Mouse (Mus musculus) regulatory T cell (primary cell): ENCODE results near the gene U2af2.

Experiments
- in situ Hi-C: fragments of 300-600 bp; cut with MboI, MseI; formaldehyde crosslinking; loops from one replicate; pipeline ENCODE4 v1.15.1; 2025; ENCODE audit warnings: high pct_unique_total_duplicates

The U2af2 gene

GRCm38 (mm10) chr7:5062360-5063001, 538 bp downstream of the U2af2 start:
- in situ Hi-C loops = loop anchor here (25.0 kb wide), 1 partner anchor 925 kb away; the partner anchor contains the start of gene Leng8

- in situ Hi-C loops = loop anchor here (25.0 kb wide), 1 partner anchor 928 kb away; the partner anchor contains the start of gene Leng8
Observed at GRCm38 (mm10) chr7:5064886-5065285, 2.9 kb downstream of the U2af2 start.

DNA sequence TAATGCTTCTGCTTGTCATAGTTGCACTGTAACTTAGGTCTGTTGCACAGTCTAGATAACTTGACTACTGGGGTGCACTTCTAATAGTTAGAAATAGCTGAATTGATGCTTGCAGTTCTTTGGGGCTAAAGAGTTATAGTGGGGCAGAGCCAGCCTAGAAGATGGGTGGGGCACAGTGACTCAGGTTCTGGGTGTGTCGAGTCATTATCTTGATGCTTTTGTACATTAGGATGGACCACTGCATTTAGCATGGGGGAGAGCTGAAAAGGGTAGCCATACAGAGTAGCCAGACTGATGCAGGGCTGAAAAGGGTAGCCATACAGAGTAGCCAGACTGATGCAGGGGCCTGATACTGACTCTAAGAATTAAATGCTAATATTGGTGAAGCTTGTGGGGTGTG, 11.6 kb downstream of the U2af2 start:
- in situ Hi-C loops = loop anchor here (25.0 kb wide), 1 partner anchor 936 kb away; the partner anchor contains the start of gene Leng8

DNA sequence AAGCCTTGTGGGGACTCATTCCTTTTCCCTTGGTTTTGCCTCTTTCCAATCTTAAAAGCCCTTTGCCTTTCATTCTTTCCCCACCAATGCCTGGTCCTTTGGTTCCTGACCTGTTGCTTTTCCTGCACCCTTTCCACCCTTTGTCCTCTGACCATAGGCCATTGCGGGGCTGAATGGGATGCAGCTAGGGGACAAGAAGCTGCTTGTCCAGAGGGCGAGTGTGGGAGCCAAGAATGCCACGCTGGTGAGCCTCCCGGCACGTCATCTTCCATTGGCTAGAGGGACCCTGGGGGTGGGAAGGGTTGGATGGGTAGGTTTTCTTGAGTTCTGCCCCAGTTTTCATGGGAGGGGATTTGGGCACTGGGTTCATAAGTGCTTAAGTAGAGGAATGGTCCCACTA, 13.0 kb downstream of the U2af2 start:
- in situ Hi-C loops = loop anchor here (25.0 kb wide), 1 partner anchor 938 kb away; the partner anchor contains the start of gene Leng8

DNA sequence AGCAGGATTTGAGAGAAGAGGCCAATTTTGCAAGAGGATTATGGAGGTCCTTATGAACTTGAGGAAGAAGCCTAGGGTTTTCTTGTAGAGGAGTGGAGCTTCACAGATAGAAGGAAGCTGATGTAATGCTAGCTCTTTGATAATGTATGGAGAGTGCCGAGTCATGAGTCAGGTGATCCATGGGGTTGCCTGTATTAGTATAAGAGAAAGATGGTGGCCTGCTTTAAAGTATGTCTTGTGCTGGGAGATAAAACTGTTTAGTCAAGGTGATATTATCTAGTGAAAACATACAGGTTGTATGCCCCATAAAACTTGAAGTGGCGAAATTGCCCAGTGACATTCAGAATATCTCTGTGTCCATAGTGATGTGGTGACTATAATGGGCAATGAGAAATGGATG, 15.0 kb downstream of the U2af2 start:
- in situ Hi-C loops = no loop called here

DNA sequence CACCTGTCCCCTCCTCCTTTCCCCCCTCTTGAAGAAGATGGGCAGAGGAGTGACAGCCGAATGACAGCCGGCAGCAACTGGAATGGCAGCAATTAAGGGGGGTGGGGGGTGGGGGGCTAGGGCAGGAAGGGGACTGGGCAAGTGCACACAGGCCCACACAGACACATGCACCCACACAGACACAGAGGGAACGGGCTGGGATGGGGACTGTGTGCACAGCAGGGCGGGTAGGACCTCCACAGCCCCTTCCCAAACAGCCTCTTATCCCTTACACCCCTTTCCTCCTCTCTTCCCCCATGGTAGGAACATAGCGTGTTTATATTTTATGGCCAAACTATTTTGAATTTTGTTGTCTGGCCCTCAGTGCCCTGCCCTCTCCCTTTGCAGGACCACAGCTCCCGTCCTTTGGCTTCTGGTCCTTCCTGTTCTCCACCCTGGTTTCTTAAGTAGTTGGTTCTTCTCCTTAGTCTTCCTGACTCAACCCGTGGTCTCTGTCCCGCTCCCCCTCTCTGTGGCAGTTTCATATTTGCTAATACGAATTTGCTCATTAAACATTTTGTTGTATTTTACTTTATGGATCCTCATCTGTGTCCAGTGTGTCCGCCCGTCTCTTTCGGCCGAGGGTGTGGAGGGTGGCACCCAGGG, 17.5 kb downstream of the U2af2 start:
- in situ Hi-C loops = loop anchor here (10.0 kb wide), 1 partner anchor 1105 kb away; no protein-coding TSS in a partner anchor

DNA sequence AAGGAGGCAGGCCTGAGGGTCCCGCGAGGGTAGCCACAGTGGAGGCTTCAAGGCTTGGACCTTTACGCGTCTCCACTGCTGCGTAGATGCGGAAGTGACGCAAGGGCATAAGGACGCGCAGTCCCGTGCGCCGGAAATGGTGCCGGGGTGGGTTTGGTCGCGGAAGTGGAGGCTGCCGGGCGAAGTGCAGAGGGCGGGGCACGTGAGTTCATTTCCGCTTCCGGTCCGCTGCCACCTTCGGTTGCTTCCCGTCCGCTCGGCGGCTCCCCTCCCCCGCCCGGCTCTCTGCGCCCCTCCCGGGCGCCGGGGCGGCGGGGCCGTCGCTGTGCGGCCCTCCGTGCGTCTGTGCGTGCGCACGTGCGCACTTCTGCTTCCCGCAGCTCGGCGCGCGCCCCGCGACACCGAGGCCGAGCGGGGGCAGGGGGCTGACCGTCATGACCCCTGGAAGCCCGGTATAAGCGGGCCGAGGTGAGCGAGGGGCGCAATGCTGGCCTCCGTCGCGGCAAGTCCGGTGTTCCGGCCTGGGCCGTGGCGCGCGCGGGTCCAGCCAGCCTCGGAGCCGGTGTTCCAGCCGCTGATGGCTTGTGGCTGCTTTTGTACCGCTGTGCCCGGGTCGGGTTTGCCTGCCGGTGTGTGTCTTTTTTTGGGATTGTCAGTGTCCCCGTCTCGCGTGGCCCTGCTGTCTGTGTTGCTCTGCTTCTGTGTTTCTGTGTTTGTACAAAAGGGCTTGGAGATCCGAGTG, 18.2 kb downstream of the U2af2 start, which contains the start of gene Epn1:
Epn1 (plus strand) TSS at position 226 of the 742 bp plus-strand sequence.
- in situ Hi-C loops = loop anchor here (10.0 kb wide), 1 partner anchor 1105 kb away; no protein-coding TSS in a partner anchor

GRCm38 (mm10) chr7:5080815-5081214, 18.9 kb downstream of the U2af2 start:
- in situ Hi-C loops = loop anchor here (10.0 kb wide), 1 partner anchor 1104 kb away; no protein-coding TSS in a partner anchor

GRCm38 (mm10) chr7:5081241-5081640, 19.3 kb downstream of the U2af2 start:
- in situ Hi-C loops = loop anchor here (10.0 kb wide), 1 partner anchor 1104 kb away; no protein-coding TSS in a partner anchor

DNA sequence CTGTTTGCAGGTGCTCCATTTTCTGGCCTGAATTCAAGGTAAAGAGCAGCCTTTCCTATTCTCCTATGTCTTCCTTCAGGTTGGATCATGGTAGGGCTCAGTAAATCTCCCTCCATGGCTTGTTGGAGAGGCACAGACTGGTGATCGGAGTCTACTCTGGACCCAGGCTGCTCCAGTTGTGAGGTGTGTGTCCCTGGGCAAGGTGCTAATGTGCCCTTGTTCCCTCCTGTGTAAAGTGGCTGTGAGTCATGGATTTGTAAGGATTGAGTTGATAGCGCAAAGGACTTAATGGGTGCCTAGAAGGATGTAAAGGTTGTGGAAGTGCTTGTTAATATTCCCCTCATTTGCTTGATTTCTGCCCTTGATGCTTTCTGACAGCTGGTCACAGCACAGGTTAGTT, 20.0 kb downstream of the U2af2 start:
- in situ Hi-C loops = loop anchor here (10.0 kb wide), 1 partner anchor 1103 kb away; no protein-coding TSS in a partner anchor

GRCm38 (mm10) chr7:5083325-5084105, 21.6 kb downstream of the U2af2 start:
- in situ Hi-C loops = loop anchor here (10.0 kb wide), 1 partner anchor 1101 kb away; no protein-coding TSS in a partner anchor

GRCm38 (mm10) chr7:5085512-5085911, 23.6 kb downstream of the U2af2 start:
- in situ Hi-C loops = loop anchor here (10.0 kb wide), 1 partner anchor 1099 kb away; no protein-coding TSS in a partner anchor

DNA sequence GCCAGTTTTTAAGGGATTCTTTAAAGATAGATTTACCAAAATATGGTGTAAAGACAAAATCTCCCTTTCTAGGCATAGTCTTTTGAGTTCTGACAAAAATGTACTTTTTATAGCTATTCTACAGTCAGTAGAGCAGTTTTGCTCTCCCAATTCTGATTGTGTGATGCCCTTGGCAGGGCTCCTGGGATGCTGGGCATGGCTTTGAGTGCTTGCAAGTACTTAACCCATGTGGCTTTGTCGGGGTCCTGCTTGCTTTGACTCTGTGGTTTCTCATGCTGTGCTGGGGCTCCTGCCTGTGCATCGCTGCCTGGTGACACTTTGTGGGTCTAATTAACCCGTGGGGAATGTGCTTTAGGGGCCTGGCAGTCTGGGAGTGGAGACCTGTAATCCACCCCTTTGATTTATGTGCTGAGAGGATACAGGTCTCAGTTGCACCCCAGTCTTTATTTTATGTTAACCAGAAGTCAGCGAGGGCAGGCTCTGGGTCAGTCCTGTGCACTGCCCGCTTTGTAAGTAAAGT, 25.0 kb downstream of the U2af2 start:
- in situ Hi-C loops = loop anchor here (10.0 kb wide), 1 partner anchor 1098 kb away; no protein-coding TSS in a partner anchor

- in situ Hi-C loops = loop anchor here (10.0 kb wide), 1 partner anchor 1097 kb away; no protein-coding TSS in a partner anchor
Observed at GRCm38 (mm10) chr7:5087886-5088285, 25.9 kb downstream of the U2af2 start.

- in situ Hi-C loops = loop anchor here (10.0 kb wide), 1 partner anchor 1095 kb away; no protein-coding TSS in a partner anchor
Observed at GRCm38 (mm10) chr7:5089853-5090252, 27.9 kb downstream of the U2af2 start.

GRCm38 (mm10) chr7:5091008-5091728, 29.2 kb downstream of the U2af2 start:
- in situ Hi-C loops = no loop called here

DNA sequence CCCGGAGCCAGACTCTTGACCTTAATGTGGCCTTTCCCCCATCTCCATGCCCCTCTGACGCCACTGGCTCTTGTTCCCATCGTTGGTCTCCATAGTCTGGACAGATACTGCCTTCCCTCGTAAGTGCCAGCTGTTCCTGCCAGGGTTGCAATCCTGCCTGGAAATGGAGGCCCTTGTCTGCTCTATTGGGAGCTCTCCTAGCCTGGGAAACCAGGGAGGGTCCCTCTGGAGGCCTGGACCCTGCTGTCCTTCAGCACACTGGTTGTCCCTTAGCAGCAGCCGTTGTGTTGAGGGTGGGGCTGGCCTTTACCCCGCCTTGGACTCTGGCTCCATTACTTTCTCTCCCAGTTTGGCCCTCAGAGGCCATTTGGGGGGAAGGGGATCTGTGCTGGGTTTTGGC, 30.4 kb downstream of the U2af2 start:
- in situ Hi-C loops = no loop called here

GRCm38 (mm10) chr7:5092831-5093510, 31.0 kb downstream of the U2af2 start:
- in situ Hi-C loops = no loop called here

DNA sequence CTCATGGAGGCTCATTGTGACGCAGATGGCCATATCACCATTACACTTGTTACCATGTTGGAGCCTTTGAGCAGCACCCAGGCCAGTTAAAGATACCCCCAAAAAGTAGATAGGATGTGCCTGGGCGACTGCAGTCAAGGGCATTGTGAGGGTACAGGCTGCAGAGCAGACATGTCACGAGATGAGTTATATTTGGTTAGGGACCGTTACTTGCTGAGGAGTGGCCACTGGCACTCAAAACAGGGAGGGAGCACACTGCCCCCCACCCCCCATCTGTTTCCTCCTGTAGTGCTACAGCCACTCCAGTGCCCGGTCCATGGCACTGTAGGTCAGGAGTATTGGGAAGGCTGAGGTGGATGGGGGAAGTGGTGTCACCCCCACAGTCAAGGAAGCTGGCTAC, 36.8 kb downstream of the U2af2 start:
- in situ Hi-C loops = no loop called here
